Mouse (Mus musculus) right cerebral cortex, adult 2 months (tissue): ENCODE measurements around the gene Polr3f.

Experiments used
- DNase-seq, 2 experiments: peaks; one replicate each; pipeline ENCODE4 v3.0.0; 2021 to 2022; ENCODE audit warnings: low spot score in 2 of 2

Gene Polr3f

DNA sequence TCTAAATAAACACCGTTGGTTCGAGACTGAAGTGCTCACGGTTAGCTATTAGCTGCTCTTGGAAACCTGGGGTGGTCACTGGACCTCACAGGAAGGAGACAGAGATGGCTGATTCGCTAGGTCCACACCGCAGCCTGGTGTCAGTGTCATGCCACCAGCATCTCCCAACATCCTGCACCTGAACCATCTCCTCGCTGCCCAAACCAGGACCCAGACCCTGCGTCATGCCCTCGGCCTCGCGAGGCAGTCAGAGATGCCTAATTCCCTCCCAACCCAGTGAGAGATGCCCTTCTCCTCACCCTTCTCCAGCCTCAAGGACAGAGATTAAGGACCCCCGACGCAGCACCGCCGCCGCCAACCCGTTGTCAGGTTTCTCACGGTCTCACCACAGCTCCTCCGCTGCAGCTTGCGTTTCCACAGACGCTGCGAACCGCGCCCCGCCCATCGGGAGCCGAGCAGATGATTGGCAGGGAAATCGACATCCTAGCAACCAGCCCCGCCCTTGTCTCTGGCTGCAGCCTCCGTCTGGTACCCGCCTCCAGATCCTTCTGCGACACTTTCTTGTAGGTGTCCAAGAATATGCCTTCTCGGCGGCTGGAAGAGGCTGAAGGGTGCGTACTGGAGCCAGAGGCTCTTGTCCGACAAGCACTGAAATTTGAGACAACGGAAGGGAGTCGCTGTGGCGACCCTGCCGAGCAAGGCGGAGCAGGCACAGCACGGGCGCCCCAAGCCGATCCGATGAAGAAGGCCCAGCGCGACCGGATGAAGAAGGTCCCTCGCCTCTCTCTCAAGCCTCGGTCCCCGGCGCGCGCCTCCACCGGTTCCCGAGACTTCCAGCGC lies at the start of gene Polr3f, which contains the start of gene Dzank1:
Gene Polr3f, plus strand, starts transcription at position 738 of the 840 bp plus-strand sequence.
Gene Dzank1, minus strand, starts transcription at position 434 of the 840 bp plus-strand sequence.
- peak; percentile 98 to 99 for DNase-seq

DNA sequence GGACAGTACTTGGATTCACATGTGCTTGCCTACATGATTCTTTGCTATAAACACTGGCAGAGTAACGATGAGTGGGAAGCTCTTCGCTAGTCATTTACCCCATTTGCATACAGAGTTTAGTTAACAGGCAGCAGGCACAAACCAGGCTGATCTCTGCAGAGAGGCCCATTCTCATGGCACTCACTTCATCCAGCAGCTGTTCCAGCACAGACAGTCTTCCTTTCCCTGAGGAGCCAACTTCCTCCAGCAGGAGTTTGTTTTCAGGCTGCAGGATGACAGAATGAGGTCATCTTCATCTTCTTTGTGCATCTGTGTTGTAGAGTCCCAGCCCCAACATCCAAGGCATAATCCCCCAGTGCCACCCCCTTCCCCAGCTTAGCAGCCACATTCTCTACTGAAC lies 48.1 kb upstream of the Polr3f start:
- DNase-seq, result peak; percentile 35 to 57

DNA sequence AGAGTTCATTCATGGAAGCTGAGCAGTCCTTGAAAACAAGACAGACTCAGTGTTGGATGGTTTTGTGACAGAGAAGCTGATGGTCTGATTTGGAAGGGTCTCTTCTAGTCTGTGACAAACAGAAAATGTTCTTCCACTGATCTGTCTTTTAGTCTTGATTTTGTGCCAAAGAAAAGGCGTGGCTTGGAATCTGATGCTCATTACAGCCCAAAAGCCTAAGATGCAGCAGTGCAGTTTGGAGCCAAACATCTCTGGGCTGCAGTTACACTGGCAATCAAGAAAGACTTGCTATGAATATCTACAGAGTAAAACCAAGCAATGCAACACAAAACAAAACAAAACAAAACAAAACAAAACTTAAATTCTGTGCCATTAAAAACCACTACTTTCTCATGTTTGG lies 43.4 kb upstream of the Polr3f start:
- no peak for DNase-seq

DNA sequence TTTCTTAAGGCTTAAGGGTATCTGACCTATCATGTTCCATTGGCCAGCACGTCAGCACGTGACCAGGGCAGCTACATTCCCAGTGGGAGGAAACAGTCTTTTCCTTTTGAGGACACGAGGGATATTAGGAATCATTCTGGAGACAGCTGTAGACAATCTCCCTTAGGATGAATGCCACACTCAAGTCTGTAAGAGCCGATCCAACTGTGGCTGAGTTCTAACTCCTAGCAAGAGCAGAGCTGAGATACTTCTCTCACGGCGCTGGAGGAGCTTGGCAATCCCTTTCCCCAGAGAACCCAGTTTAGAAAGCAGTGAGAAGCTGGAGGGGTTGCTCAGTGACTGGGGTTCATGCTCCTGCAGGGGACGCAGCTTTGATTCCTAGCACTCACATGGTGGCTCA lies 42.1 kb upstream of the Polr3f start:
- DNase-seq, result no peak

DNA sequence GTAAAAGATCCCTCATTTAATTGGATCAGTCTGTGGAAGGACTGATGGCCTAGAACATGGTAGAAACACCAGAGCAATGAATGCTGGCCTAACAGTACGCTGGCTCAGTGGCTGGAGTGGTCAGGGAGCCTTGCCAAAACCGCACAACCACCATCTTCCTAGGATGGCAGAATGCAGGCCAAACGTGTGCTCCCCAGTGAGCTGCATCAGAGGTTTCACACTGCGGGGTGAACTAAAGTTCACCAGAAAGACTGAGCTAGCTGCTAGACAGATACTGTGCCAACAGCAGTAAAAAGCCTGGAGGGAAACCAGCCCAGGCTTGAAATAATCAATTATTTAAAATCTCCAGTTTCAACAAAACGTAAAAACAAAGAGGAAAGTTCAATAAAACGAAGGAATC lies 40.0 kb upstream of the Polr3f start:
- no peak for DNase-seq

- no peak for DNase-seq
Observed at GRCm38 (mm10) chr2:144489342-144489741, 38.2 kb upstream of the Polr3f start.

- DNase-seq, result no peak
Observed at GRCm38 (mm10) chr2:144502134-144502533, 25.4 kb upstream of the Polr3f start.

- no peak for DNase-seq
Observed at GRCm38 (mm10) chr2:144514619-144515018, 12.9 kb upstream of the Polr3f start.

GRCm38 (mm10) chr2:144519772-144520171 lies 7.7 kb upstream of the Polr3f start:
- DNase-seq, result no peak

- peak; percentile 47 to 54 for DNase-seq
Observed at GRCm38 (mm10) chr2:144525856-144526255, 1.7 kb upstream of the Polr3f start.

- no peak for DNase-seq
Observed at GRCm38 (mm10) chr2:144527821-144528174, 280 bp downstream of the Polr3f start.

- no peak for DNase-seq
Observed at GRCm38 (mm10) chr2:144537123-144537522, 9.6 kb downstream of the Polr3f start.

GRCm38 (mm10) chr2:144541246-144541645 lies 13.7 kb downstream of the Polr3f start:
- DNase-seq, result no peak

DNA sequence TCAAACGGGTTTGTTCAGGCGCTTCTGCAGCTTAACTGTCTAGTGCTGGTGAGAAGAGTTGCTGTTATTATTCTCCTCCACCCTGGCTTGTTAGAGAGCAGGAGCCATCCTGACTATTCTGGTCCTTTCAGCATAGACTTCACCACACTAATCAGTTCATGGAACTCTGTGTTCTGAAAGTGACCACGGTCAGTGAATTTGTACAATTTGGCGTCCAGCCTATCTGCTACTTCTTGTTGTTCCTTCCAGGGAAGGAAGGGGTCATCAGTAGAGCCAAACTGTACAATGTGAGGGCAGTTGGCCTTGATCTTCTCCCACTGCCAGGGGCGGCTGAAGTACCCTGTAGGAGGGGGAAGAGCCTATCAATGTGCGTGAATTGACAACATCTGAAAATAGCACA lies 16.2 kb downstream of the Polr3f start:
- DNase-seq, result no peak

DNA sequence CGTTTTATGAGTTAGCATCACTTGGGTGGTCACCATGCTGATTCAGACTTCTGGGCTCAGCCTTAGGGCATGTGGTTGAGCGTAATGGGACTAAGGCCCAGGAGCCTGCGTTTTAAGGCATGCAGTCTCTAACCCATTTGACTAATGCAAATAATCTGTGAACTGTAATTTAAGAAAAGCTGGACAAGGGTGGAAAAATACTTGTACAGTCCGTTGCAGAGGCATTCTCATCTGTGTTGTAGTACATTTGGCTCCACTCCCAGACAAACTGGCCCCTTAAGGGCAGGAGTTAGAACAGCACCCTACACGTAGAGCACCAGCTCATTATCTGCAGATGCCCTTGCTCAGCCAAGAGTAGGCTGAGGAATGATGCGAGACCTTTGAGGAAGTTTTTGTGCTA lies 17.1 kb downstream of the Polr3f start:
- DNase-seq, result no peak

GRCm38 (mm10) chr2:144545061-144545460 lies 17.5 kb downstream of the Polr3f start:
- no peak for DNase-seq

DNA sequence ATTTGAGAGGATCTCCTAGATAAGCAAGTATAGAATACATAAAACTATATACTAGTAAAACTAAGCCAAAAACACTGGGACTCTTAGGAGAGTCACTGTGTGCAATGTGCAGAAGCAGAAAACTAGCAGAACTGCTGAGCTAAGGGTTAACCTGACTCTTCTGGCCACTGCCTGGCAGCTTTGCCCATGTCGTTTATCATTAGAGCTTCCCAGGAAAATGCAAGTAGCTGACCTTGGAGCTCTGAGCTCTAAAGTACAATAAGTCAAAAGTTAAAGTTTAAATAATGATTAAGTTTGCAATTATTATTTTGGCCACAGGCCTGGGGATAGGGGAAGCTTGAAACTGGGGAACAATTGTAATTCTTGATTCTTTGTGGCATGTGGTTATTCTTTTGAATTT lies 18.0 kb downstream of the Polr3f start:
- DNase-seq, result no peak

GRCm38 (mm10) chr2:144547559-144547958 lies 20.0 kb downstream of the Polr3f start:
- DNase-seq, result no peak

GRCm38 (mm10) chr2:144550529-144550928 lies 23.0 kb downstream of the Polr3f start, which contains the start of gene Rbbp9:
Rbbp9 (minus strand) TSS chr2:144550869.
- peak; percentile 72 to 74 for DNase-seq

- DNase-seq, result no peak
Observed at GRCm38 (mm10) chr2:144553905-144554304, 26.4 kb downstream of the Polr3f start.

GRCm38 (mm10) chr2:144555286-144555819 lies 27.8 kb downstream of the Polr3f start:
- no peak for DNase-seq

DNA sequence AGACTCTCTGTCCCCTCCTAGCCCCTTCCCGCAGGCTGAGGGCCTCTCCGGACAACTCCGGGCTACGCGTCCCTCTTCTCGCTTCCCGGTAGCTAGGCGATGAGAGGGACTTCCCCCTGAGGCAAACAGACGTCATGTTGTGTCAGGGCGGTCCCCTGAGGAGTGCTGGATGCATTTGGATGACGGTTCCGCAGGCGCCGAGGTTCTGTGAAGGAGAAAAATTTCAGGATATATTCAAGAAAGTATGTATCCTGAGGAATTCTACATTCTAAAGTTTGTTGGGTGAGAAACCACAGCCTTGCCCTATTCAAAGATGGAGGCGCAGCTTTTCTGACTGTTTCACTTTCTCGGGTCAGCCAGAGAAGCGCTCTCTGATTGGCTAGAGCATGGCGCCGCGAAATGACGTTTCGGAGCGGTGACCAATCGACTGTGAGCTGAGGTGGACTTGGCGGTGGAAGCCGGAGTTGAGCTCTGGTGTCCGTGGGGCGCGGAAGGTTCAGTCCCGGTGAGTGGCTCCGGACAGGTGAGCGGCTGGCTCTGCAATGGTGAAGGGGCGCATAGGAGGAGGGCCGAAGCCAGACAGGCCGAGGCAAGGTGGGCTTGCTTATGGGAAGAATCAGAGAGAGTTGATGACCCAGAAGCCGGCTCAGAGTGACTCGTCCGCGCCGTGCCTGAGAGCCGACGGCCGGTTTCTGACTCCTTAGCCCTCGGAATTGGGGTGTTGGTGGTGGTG lies 28.5 kb downstream of the Polr3f start, which contains the start of gene Sec23b:
Gene Sec23b, plus strand, starts transcription at position 410 of the 733 bp plus-strand sequence.
- DNase-seq, result peak; percentile 99
